Mouse (Mus musculus): ENCODE results near the gene Olfr446. TPM values are rescaled to one million over a fixed set of nuclear protein-coding genes. Genes with fewer than 3 reads are reported as not detected.

Gene Olfr446
- polyA plus RNA-seq (2015; fragmentation: Nextera tagmentation; extraction: Ambion mirVana), result not detected in 2 replicates

- no peak within 1 kb of the TSS for H3K4me3 ChIP-seq (replicated peaks)
- 34% methylated on average over 2 of the region's 2 CpGs for WGBS (ENCODE audit: insufficient replicate concordance)
- no peak for ATAC-seq (ENCODE audit: insufficient read depth)
- H3K36me3 ChIP-seq (replicated peaks), result no peaks in the 10 kb centered on the region
- H3K9ac ChIP-seq, result no peak within 1 kb of the TSS
- no peak within 1 kb of the TSS for H3K27ac ChIP-seq (replicated peaks)
- H3K9me3 ChIP-seq (replicated peaks), result no peaks in the 10 kb centered on the region
- no peak within 1 kb of the TSS for H3K4me2 ChIP-seq
- no peaks in the 10 kb centered on the region for H3K27me3 ChIP-seq
- H3K4me1 ChIP-seq (replicated peaks), result no peaks in the 10 kb centered on the region
These were observed at the start of gene Olfr446 for GRCm38 (mm10) chr6:42921077-42921476. Olfr446 (plus strand) TSS chr6:42921377.

- Histone ChIP-seq H3K4me3 (replicated peaks) (no peak overlapping the region), H3K9ac (no peak overlapping the region), H3K27me3 (no peaks in the 10 kb centered on the region), H3K4me1 (replicated peaks) (no peaks in the 10 kb centered on the region), H3K27ac (replicated peaks) (no peak overlapping the region), H3K36me3 (replicated peaks) (no peaks in the 10 kb centered on the region), H3K4me2 (no peak overlapping the region), H3K9me3 (replicated peaks) (no peaks in the 10 kb centered on the region)
- ATAC-seq (ENCODE audit: insufficient read depth), result no peak
These were observed 44.9 kb upstream of the Olfr446 start for GRCm38 (mm10) chr6:42876323-42876722.

GRCm38 (mm10) chr6:42890141-42890540 lies 31.0 kb upstream of the Olfr446 start, which contains the start of gene Olfr448:
Olfr448 (plus strand) TSS chr6:42890441.
- no peak for ATAC-seq (ENCODE audit: insufficient read depth)
- no peak within 1 kb of the TSS for H3K4me3 ChIP-seq (replicated peaks)
- H3K9me3 ChIP-seq (replicated peaks), result no peaks in the 10 kb centered on the region
- no peaks in the 10 kb centered on the region for H3K36me3 ChIP-seq (replicated peaks)
- no peaks in the 10 kb centered on the region for H3K4me1 ChIP-seq (replicated peaks)
- H3K27ac ChIP-seq (replicated peaks), result no peak within 1 kb of the TSS
- WGBS (ENCODE audit: insufficient replicate concordance), result 58% methylated on average over 1 of the region's 1 CpGs
- no peak within 1 kb of the TSS for H3K9ac ChIP-seq
- no peaks in the 10 kb centered on the region for H3K27me3 ChIP-seq
- no peak within 1 kb of the TSS for H3K4me2 ChIP-seq

- H3K36me3 ChIP-seq (replicated peaks), result no peaks in the 10 kb centered on the region
- no peak for ATAC-seq (ENCODE audit: insufficient read depth)
- no peaks in the 10 kb centered on the region for H3K27me3 ChIP-seq
- no peak overlapping the region for H3K4me2 ChIP-seq
- H3K4me1 ChIP-seq (replicated peaks), result no peaks in the 10 kb centered on the region
- H3K9me3 ChIP-seq (replicated peaks), result no peaks in the 10 kb centered on the region
- no peak overlapping the region for H3K9ac ChIP-seq
- no peak overlapping the region for H3K4me3 ChIP-seq (replicated peaks)
- H3K27ac ChIP-seq (replicated peaks), result no peak overlapping the region
- WGBS (ENCODE audit: insufficient replicate concordance), result 4% methylated on average over 1 of the region's 1 CpGs
These were observed 20.8 kb upstream of the Olfr446 start for GRCm38 (mm10) chr6:42900345-42900744.

GRCm38 (mm10) chr6:42908578-42908977 lies 12.6 kb upstream of the Olfr446 start, which contains the start of gene Olfr447:
Olfr447 (plus strand) TSS chr6:42908878.
- Histone ChIP-seq H3K9ac (no peak within 1 kb of the TSS), H3K4me3 (replicated peaks) (no peak within 1 kb of the TSS), H3K9me3 (replicated peaks) (no peaks in the 10 kb centered on the region), H3K4me1 (replicated peaks) (no peaks in the 10 kb centered on the region), H3K27ac (replicated peaks) (no peak within 1 kb of the TSS), H3K27me3 (no peaks in the 10 kb centered on the region), H3K4me2 (no peak within 1 kb of the TSS), H3K36me3 (replicated peaks) (no peaks in the 10 kb centered on the region)
- ATAC-seq (ENCODE audit: insufficient read depth), result no peak

- no peaks in the 10 kb centered on the region for H3K27me3 ChIP-seq
- H3K4me2 ChIP-seq, result no peak within 1 kb of the TSS
- no peak within 1 kb of the TSS for H3K4me3 ChIP-seq (replicated peaks)
- no peak within 1 kb of the TSS for H3K27ac ChIP-seq (replicated peaks)
- no peaks in the 10 kb centered on the region for H3K36me3 ChIP-seq (replicated peaks)
- no peak for ATAC-seq (ENCODE audit: insufficient read depth)
- WGBS (ENCODE audit: insufficient replicate concordance), result 45% methylated on average over 1 of the region's 1 CpGs
- H3K4me1 ChIP-seq (replicated peaks), result no peaks in the 10 kb centered on the region
- no peaks in the 10 kb centered on the region; the same call in 1 of the 2 replicates for H3K9me3 ChIP-seq (replicated peaks)
- no peak within 1 kb of the TSS for H3K9ac ChIP-seq
These were observed 27.6 kb downstream of the Olfr446 start, which contains the start of gene Olfr444 for GRCm38 (mm10) chr6:42948767-42949166. Olfr444 (plus strand) TSS chr6:42949067.

GRCm38 (mm10) chr6:42980377-42980776 lies 59.2 kb downstream of the Olfr446 start:
- 0 out of 2 replicates have a peak, but pooled peaks cover 3% of the 10 kb centered on the region for H3K9me3 ChIP-seq (replicated peaks)
- H3K27me3 ChIP-seq, result no peaks in the 10 kb centered on the region

More at GRCm38 (mm10) chr6:42980377-42980776, 59.2 kb downstream of the Olfr446 start:
- H3K4me1 ChIP-seq (replicated peaks), result no peaks in the 10 kb centered on the region
- no peak overlapping the region for H3K4me3 ChIP-seq (replicated peaks)
- no peak overlapping the region for H3K9ac ChIP-seq
- H3K4me2 ChIP-seq, result no peak overlapping the region
- H3K36me3 ChIP-seq (replicated peaks), result no peaks in the 10 kb centered on the region
- ATAC-seq (ENCODE audit: insufficient read depth), result no peak
- H3K27ac ChIP-seq (replicated peaks), result no peak overlapping the region

Other genes starting within 250 kb of the Olfr446 start
- gene Tcaf1, start 211.3 kb upstream of the Olfr446 start, polyA plus RNA-seq (2015; fragmentation: Nextera tagmentation; extraction: Ambion mirVana), result 4.7 TPM in 2 replicates
- gene Olfr453, start 182.0 kb upstream of the Olfr446 start, polyA plus RNA-seq (2015; fragmentation: Nextera tagmentation; extraction: Ambion mirVana), result not detected in 2 replicates
- not detected in 2 replicates for gene Olfr38, start 165.0 kb upstream of the Olfr446 start, polyA plus RNA-seq (2015; fragmentation: Nextera tagmentation; extraction: Ambion mirVana)
- gene Olfr452, start 136.3 kb upstream of the Olfr446 start, polyA plus RNA-seq (2015; fragmentation: Nextera tagmentation; extraction: Ambion mirVana), result not detected in 2 replicates
- not detected in 2 replicates for gene Olfr450, start 109.4 kb upstream of the Olfr446 start, polyA plus RNA-seq (2015; fragmentation: Nextera tagmentation; extraction: Ambion mirVana)
- gene Olfr449, start 87.0 kb upstream of the Olfr446 start, polyA plus RNA-seq (2015; fragmentation: Nextera tagmentation; extraction: Ambion mirVana), result not detected in 2 replicates
- gene Olfr448, start 30.9 kb upstream of the Olfr446 start, polyA plus RNA-seq (2015; fragmentation: Nextera tagmentation; extraction: Ambion mirVana), result not detected in 2 replicates
- gene Olfr447, start 12.5 kb upstream of the Olfr446 start, polyA plus RNA-seq (2015; fragmentation: Nextera tagmentation; extraction: Ambion mirVana), result not detected in 2 replicates
- gene Olfr444, start 27.7 kb downstream of the Olfr446 start, polyA plus RNA-seq (2015; fragmentation: Nextera tagmentation; extraction: Ambion mirVana), result not detected in 2 replicates
- not detected in 2 replicates for gene Olfr441, start 185.0 kb downstream of the Olfr446 start, polyA plus RNA-seq (2015; fragmentation: Nextera tagmentation; extraction: Ambion mirVana)
- not detected in 2 replicates for gene Olfr237-ps1, start 225.2 kb downstream of the Olfr446 start, polyA plus RNA-seq (2015; fragmentation: Nextera tagmentation; extraction: Ambion mirVana)
- gene Olfr437, start 241.9 kb downstream of the Olfr446 start, polyA plus RNA-seq (2015; fragmentation: Nextera tagmentation; extraction: Ambion mirVana), result not detected in 2 replicates

Data from liver, embryonic 15.5 days (tissue).